Mouse (Mus musculus): ENCODE results near the gene Ddx10. TPM values are rescaled to one million over a fixed set of nuclear protein-coding genes. Genes with fewer than 3 reads are reported as not detected.

Ddx10 gene
- polyA plus RNA-seq, 1 experiment = 11.5 TPM

GRCm38 (mm10) chr9:53268731-53269465, 21.0 kb upstream of the Ddx10 start:
- Histone ChIP-seq H3K4me3 (ENCODE audit: insufficient read depth, low read length) (no peak overlapping the region), H3K4me1 (ENCODE audit: control insufficient read depth, insufficient read depth, low read length) (no peaks in the 10 kb centered on the region), H3K27ac (ENCODE audit: insufficient read depth, low read length) (no peak overlapping the region)
- no peak for TF ChIP-seq POLR2A (IDR thresholded peaks at IDR 0.05; ENCODE audit: extremely low read depth, insufficient read depth, low read length)
- TF ChIP-seq CTCF (IDR thresholded peaks at IDR 0.05; ENCODE audit: extremely low read depth, insufficient read depth, low read length) = no peak

DNA sequence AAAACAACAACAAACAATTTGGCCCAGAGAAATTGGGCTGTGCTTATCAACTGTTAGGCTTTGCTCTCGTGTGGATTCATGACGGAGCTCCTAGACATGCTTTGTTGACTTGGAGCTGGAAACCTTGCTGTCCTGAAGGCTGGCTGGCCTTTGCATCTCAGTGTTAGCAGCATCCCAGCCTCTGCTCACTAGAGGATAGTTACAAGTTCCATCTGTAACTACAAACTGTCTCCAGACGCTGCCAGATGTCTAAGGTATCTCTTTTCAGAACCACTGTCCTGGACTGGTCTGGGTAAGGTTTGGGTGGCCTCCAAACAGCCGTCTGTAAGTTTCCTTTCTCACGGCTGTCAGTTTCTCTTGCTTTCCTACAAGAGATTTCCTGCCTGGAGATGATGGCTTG, 20.2 kb upstream of the Ddx10 start:
- Histone ChIP-seq H3K4me3 (ENCODE audit: insufficient read depth, low read length) (no peak overlapping the region), H3K4me1 (ENCODE audit: control insufficient read depth, insufficient read depth, low read length) (no peaks in the 10 kb centered on the region), H3K27ac (ENCODE audit: insufficient read depth, low read length) (no peak overlapping the region)
- TF ChIP-seq CTCF (IDR thresholded peaks at IDR 0.05; ENCODE audit: extremely low read depth, insufficient read depth, low read length) (no peak), POLR2A (IDR thresholded peaks at IDR 0.05; ENCODE audit: extremely low read depth, insufficient read depth, low read length) (no peak)

- no peak for TF ChIP-seq CTCF (IDR thresholded peaks at IDR 0.05; ENCODE audit: extremely low read depth, insufficient read depth, low read length)
- TF ChIP-seq POLR2A (IDR thresholded peaks at IDR 0.05; ENCODE audit: extremely low read depth, insufficient read depth, low read length) = no peak
- no peak overlapping the region for H3K27ac ChIP-seq (ENCODE audit: insufficient read depth, low read length)
- H3K4me1 ChIP-seq (ENCODE audit: control insufficient read depth, insufficient read depth, low read length) = no peaks in the 10 kb centered on the region
- no peak overlapping the region for H3K4me3 ChIP-seq (ENCODE audit: insufficient read depth, low read length)
Observed at GRCm38 (mm10) chr9:53265589-53265988, 17.7 kb upstream of the Ddx10 start.

DNA sequence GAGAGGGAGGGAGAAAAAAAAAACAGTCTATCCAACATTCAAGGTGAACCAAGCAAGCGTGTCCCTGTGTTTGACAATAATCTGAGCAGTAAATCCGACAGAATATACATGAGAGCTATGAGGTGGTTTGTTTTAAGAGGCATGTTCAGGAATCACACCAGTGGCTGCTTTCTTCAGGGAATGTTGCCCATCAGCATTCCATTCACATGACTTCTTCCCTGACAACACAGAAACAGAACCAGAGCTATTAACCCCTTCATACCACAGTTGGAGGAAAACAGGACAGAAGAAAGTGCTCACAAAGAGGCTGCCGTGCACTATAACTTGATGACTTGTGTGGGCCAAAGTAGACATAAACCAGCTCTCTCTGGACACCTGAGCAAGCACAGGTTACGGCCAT, 16.5 kb upstream of the Ddx10 start:
- H3K4me1 ChIP-seq (ENCODE audit: control insufficient read depth, insufficient read depth, low read length) = no peaks in the 10 kb centered on the region
- H3K4me3 ChIP-seq (ENCODE audit: insufficient read depth, low read length) = no peak overlapping the region
- TF ChIP-seq POLR2A (IDR thresholded peaks at IDR 0.05; ENCODE audit: extremely low read depth, insufficient read depth, low read length) (no peak), CTCF (IDR thresholded peaks at IDR 0.05; ENCODE audit: extremely low read depth, insufficient read depth, low read length) (no peak)
- H3K27ac ChIP-seq (ENCODE audit: insufficient read depth, low read length) = no peak overlapping the region

DNA sequence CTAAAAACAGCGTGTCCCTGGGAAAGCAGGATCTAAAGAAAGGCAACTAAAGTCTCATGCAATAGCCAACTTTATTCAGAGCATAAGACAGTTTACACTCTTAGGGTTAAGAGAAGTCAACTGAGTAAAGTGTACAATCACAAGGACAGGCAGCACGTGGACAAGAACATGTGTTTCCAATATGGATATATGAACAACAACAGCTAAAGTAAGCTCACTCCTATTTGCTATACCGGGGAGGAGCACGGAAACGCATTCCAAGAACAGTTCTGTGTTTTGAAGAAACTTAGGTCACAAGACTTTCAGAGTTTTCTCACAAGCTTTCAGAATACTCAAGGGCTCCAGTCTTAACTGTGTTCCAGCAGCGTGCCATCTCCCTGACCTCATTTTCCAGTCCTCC, 10.3 kb upstream of the Ddx10 start:
- H3K4me1 ChIP-seq (ENCODE audit: control insufficient read depth, insufficient read depth, low read length) = peaks cover 1% of the 10 kb centered on the region
- no peak overlapping the region for H3K4me3 ChIP-seq (ENCODE audit: insufficient read depth, low read length)
- no peak overlapping the region; the same call in 1 of the 2 replicates for H3K27ac ChIP-seq (ENCODE audit: insufficient read depth, low read length)
- TF ChIP-seq POLR2A (IDR thresholded peaks at IDR 0.05; ENCODE audit: extremely low read depth, insufficient read depth, low read length) = no peak
- TF ChIP-seq CTCF (IDR thresholded peaks at IDR 0.05; ENCODE audit: extremely low read depth, insufficient read depth, low read length) = no peak

- H3K27ac ChIP-seq (ENCODE audit: insufficient read depth, low read length) = peak overlapping the region; percentile 45; the same call in 1 of the 2 replicates
- TF ChIP-seq POLR2A (IDR thresholded peaks at IDR 0.05; ENCODE audit: extremely low read depth, insufficient read depth, low read length) (no peak), CTCF (IDR thresholded peaks at IDR 0.05; ENCODE audit: extremely low read depth, insufficient read depth, low read length) (no peak)
- H3K4me3 ChIP-seq (ENCODE audit: insufficient read depth, low read length) = no peak overlapping the region
- peaks cover 1% of the 10 kb centered on the region for H3K4me1 ChIP-seq (ENCODE audit: control insufficient read depth, insufficient read depth, low read length)
Observed at GRCm38 (mm10) chr9:53257772-53258171, 9.9 kb upstream of the Ddx10 start.

DNA sequence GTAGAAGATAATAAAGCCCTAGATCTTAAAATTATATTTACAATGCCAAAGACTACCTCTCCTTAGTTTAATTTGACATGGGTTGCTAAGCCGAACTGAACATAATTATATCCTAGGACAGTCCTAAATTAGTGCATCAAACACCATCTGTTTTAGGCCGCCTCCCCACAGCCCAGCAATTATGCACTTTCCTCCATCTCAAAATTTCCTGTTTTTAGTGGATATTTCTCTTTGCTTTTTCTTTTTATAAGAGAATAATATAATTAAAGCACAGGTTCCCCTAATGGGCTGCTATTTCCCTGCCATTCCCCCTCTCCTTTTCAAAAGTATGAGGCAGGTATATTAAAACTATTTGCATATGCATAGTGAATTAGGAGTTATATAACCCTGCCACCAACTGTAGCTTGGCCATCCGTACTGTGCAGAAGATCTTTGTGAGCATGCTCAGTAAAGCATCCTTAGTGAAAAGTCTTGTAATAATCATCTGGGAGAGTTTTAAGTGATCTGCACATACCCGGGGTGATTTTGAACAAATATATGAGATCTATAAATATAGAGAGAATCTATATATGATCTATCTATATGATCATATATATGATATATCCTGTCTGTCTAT, 8.9 kb upstream of the Ddx10 start:
- no peak overlapping the region for H3K4me3 ChIP-seq (ENCODE audit: insufficient read depth, low read length)
- no peak overlapping the region for H3K27ac ChIP-seq (ENCODE audit: insufficient read depth, low read length)
- peaks cover 1% of the 10 kb centered on the region for H3K4me1 ChIP-seq (ENCODE audit: control insufficient read depth, insufficient read depth, low read length)
- TF ChIP-seq POLR2A (IDR thresholded peaks at IDR 0.05; ENCODE audit: extremely low read depth, insufficient read depth, low read length) = no peak
- no peak for TF ChIP-seq CTCF (IDR thresholded peaks at IDR 0.05; ENCODE audit: extremely low read depth, insufficient read depth, low read length)

GRCm38 (mm10) chr9:53254368-53254767, 6.5 kb upstream of the Ddx10 start:
- no peak overlapping the region for H3K27ac ChIP-seq (ENCODE audit: insufficient read depth, low read length)
- peaks cover 1% of the 10 kb centered on the region for H3K4me1 ChIP-seq (ENCODE audit: control insufficient read depth, insufficient read depth, low read length)
- H3K4me3 ChIP-seq (ENCODE audit: insufficient read depth, low read length) = no peak overlapping the region
- TF ChIP-seq CTCF (IDR thresholded peaks at IDR 0.05; ENCODE audit: extremely low read depth, insufficient read depth, low read length) = peak; percentile 92
- no peak for TF ChIP-seq POLR2A (IDR thresholded peaks at IDR 0.05; ENCODE audit: extremely low read depth, insufficient read depth, low read length)

GRCm38 (mm10) chr9:53247516-53247915, 337 bp downstream of the Ddx10 start:
- Histone ChIP-seq H3K4me3 (ENCODE audit: insufficient read depth, low read length) (peak overlapping the region; percentile 56), H3K27ac (ENCODE audit: insufficient read depth, low read length) (no peak overlapping the region), H3K4me1 (ENCODE audit: control insufficient read depth, insufficient read depth, low read length) (no peaks in the 10 kb centered on the region)
- TF ChIP-seq CTCF (IDR thresholded peaks at IDR 0.05; ENCODE audit: extremely low read depth, insufficient read depth, low read length) = no peak
- TF ChIP-seq POLR2A (IDR thresholded peaks at IDR 0.05; ENCODE audit: extremely low read depth, insufficient read depth, low read length) = no peak

DNA sequence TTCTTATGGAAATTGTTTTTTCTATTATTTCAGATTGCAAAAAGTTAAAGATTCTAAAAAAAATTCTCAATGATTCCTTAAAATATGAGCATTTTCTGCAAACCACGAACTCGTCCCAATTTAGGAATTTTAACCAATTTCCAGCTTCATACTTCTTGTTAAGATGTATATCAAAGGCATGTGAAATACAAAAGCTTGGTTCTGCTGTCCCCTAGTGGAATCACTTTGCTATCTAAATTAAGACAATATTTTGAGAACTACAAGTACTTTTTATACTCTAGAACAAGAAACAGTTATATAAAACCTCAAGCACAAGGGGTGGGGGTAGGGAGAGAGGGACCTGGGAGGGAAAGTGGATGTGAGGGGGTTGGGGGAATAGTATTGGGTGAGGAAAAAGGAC, 29.7 kb downstream of the Ddx10 start:
- TF ChIP-seq CTCF (IDR thresholded peaks at IDR 0.05; ENCODE audit: extremely low read depth, insufficient read depth, low read length) (no peak), POLR2A (IDR thresholded peaks at IDR 0.05; ENCODE audit: extremely low read depth, insufficient read depth, low read length) (no peak)
- no peak overlapping the region for H3K27ac ChIP-seq (ENCODE audit: insufficient read depth, low read length)
- no peaks in the 10 kb centered on the region for H3K4me1 ChIP-seq (ENCODE audit: control insufficient read depth, insufficient read depth, low read length)
- H3K4me3 ChIP-seq (ENCODE audit: insufficient read depth, low read length) = no peak overlapping the region
